Mouse (Mus musculus): ENCODE measurements around the gene Daam1. TPM values are rescaled to one million over a fixed set of nuclear protein-coding genes. Genes with fewer than 3 reads are reported as not detected.
A peak's percentile ranks its signal among the peaks of the same experiment; 100 is the strongest.

The Daam1 gene
- 11.0 and 12.1 TPM in 2 replicates for polyA plus RNA-seq (2015; fragmentation: Nextera tagmentation; extraction: Ambion mirVana)

DNA sequence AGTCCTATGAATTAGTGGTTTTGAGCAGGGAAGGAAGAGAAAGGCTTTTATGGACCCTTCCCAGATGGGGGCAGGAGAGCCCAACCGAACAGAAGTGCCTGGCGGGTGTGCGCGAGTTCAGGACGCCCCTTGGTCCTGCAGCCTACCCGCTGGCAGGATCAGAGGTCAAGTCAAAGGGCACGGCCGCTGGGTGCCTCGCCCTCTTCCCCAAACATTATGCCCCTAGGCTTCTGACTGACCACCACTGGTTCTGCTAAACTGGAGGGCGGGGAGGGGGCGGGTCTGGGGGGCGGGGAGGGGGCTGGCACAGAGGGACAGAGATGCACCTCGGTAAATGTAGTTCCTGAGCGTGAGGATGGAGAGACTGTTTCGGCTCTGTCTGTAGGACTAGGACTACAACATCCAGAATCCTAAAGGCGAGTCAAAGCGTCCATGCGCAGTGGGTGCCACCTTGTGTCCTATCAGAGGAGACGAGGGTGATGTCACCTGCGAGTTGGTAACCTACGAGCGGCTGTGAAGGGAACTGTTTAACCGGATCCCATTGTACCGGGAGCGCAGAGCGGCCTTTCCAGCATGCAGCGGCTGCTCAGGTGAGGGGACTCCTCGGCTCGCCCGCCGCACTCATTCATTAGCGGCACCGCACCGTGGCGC lies at the start of gene Daam1:
Gene Daam1, plus strand, starts transcription at position 472 of the 651 bp plus-strand sequence.
- Histone ChIP-seq H3K9ac (replicated peaks; ENCODE audit: low read depth) (peak within 1 kb of the TSS; percentile 87), H3K27me3 (replicated peaks; ENCODE audit: insufficient read depth, low read length) (no peaks in the 10 kb centered on the region), H3K9me3 (ENCODE audit: low read length) (no peaks in the 10 kb centered on the region), H3K4me1 (ENCODE audit: insufficient read depth, low read depth, low read length) (peaks cover 21% of the 10 kb centered on the region), H3K36me3 (ENCODE audit: insufficient read depth, low read length) (no peaks in the 10 kb centered on the region), H3K4me3 (ENCODE audit: low read depth, low read length) (peak within 1 kb of the TSS; percentile 73), H3K4me2 (replicated peaks; ENCODE audit: low read depth, low read length) (peak within 1 kb of the TSS; percentile 91), H3K27ac (ENCODE audit: low read length) (peak within 1 kb of the TSS; percentile 89)
- DNase-seq (ENCODE audit: low spot score) (peak; percentile 100), ATAC-seq (peak; percentile 99)
- WGBS, result under 1% methylated on average over 33 of the region's 35 CpGs
- peak; percentile 59 for TF ChIP-seq CTCF (IDR thresholded peaks at IDR 0.05)
- no peak for TF ChIP-seq EP300 (IDR thresholded peaks at IDR 0.05)

DNA sequence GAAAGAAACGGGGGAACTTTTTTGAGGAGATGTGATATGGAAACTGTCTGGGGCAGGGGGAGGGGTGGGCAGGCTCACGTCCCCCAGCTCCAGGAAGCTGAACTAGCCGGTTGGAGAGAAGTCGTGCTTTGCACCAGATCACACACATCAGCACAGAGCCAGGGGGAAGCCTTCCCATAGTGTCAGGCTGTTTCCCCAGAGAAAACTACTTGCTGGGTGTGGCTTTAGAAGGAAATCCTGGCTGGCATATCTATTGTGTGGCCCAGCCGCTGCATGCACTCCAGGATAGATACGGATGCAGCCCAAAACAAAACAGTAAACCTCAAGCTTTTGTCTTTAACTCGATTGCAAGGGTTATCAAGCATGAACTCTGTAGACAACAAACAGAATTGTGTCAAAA lies 49.7 kb upstream of the Daam1 start:
- no peaks in the 10 kb centered on the region for H3K27me3 ChIP-seq (replicated peaks; ENCODE audit: insufficient read depth, low read length)
- 0 out of 2 replicates have a peak, but pooled peaks cover 5% of the 10 kb centered on the region for H3K4me1 ChIP-seq (ENCODE audit: insufficient read depth, low read depth, low read length)
- peak; percentile 61 for DNase-seq (ENCODE audit: low spot score)
- no peak for TF ChIP-seq CTCF (IDR thresholded peaks at IDR 0.05)
- peak; percentile 74 for TF ChIP-seq EP300 (IDR thresholded peaks at IDR 0.05)
- no peak overlapping the region for H3K4me3 ChIP-seq (ENCODE audit: low read depth, low read length)
- peak; percentile 79 for ATAC-seq
- H3K27ac ChIP-seq (ENCODE audit: low read length), result no peak overlapping the region
- 42% methylated on average over 7 of the region's 7 CpGs for WGBS
- no peaks in the 10 kb centered on the region for H3K9me3 ChIP-seq (ENCODE audit: low read length)
- H3K36me3 ChIP-seq (ENCODE audit: insufficient read depth, low read length), result no peaks in the 10 kb centered on the region
- H3K9ac ChIP-seq (replicated peaks; ENCODE audit: low read depth), result no peak overlapping the region
- no peak overlapping the region for H3K4me2 ChIP-seq (replicated peaks; ENCODE audit: low read depth, low read length)

DNA sequence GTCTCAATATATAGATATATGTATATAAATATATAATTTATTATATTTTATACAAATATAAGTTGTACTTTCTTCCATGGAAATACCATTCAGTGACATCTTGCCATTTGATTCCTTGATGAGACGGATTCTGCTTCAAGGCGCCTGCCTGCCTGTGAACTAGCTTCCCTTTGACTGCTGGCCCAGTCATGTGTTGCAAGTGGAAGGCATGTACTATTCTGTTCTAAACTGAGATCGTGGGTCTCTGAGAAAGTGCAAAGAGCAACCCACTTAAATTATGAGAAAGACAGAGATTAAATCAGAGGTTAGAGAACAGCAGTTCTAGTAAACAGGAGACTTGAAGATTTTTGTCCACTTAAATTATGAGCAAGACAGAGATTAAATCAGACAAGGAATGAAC lies 46.9 kb upstream of the Daam1 start:
- Histone ChIP-seq H3K27me3 (replicated peaks; ENCODE audit: insufficient read depth, low read length) (no peaks in the 10 kb centered on the region), H3K36me3 (ENCODE audit: insufficient read depth, low read length) (no peaks in the 10 kb centered on the region), H3K9me3 (ENCODE audit: low read length) (no peaks in the 10 kb centered on the region), H3K4me2 (replicated peaks; ENCODE audit: low read depth, low read length) (no peak overlapping the region), H3K9ac (replicated peaks; ENCODE audit: low read depth) (no peak overlapping the region), H3K4me3 (ENCODE audit: low read depth, low read length) (no peak overlapping the region), H3K27ac (ENCODE audit: low read length) (no peak overlapping the region), H3K4me1 (ENCODE audit: insufficient read depth, low read depth, low read length) (no peaks in the 10 kb centered on the region)
- no peak for DNase-seq (ENCODE audit: low spot score)
- no peak for ATAC-seq
- WGBS, result 82% methylated on average over 3 of the region's 3 CpGs
- TF ChIP-seq CTCF (IDR thresholded peaks at IDR 0.05) (no peak), EP300 (IDR thresholded peaks at IDR 0.05) (no peak)

DNA sequence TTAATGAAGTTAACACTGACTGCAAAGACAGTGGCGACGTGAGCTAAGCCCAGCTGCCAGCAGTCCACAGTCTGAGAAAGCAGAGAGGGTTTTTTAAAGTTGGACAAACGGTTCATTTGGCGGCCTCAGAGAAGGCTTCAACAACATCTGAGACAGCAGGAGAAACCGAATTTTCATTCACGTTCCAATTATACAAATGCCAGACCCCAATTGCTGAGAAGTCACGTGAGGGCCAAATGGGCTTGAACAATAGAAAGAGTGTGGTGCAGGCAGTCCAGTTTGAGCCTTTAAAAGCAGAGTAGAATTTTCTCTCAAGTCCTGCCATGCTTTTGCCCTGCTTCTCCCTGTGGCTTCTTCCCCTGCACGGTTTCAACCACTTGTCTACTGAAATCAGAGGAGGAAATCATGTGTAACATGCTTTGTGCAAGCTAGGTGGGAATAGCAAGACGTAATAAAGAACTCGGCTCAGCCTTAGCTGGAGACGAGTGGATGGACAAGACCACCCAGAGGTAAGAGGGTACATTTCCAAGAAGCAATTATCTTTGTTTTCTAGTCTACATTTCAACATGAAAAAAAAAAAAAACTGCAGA lies 46.1 kb upstream of the Daam1 start:
- Histone ChIP-seq H3K9ac (replicated peaks; ENCODE audit: low read depth) (no peak overlapping the region), H3K4me2 (replicated peaks; ENCODE audit: low read depth, low read length) (no peak overlapping the region), H3K27me3 (replicated peaks; ENCODE audit: insufficient read depth, low read length) (no peaks in the 10 kb centered on the region), H3K36me3 (ENCODE audit: insufficient read depth, low read length) (no peaks in the 10 kb centered on the region), H3K4me3 (ENCODE audit: low read depth, low read length) (no peak overlapping the region), H3K9me3 (ENCODE audit: low read length) (no peaks in the 10 kb centered on the region), H3K27ac (ENCODE audit: low read length) (no peak overlapping the region), H3K4me1 (ENCODE audit: insufficient read depth, low read depth, low read length) (no peaks in the 10 kb centered on the region)
- DNase-seq (ENCODE audit: low spot score), result no peak
- TF ChIP-seq CTCF (IDR thresholded peaks at IDR 0.05), result no peak
- TF ChIP-seq EP300 (IDR thresholded peaks at IDR 0.05), result no peak
- ATAC-seq, result no peak
- WGBS, result 63% methylated on average over 11 of the region's 11 CpGs

DNA sequence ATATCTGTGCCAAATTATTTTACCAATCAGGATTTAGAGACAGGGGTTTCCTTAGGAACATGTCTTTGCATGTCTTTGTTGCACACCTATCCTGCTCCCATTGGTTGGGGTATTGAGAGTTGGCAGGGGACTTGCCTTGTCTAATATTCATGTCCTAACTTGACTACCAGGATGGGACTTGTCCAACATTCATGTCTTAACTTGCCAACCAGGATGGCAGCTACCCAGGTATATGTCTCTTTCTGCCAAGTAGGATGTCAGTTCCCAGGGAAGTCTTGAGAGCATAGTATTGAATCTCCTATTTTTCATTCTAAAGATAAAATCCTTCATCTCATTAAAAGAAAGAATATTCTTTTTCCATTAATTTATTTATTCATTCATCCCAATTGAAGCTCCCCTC lies 44.4 kb upstream of the Daam1 start:
- no peaks in the 10 kb centered on the region for H3K27me3 ChIP-seq (replicated peaks; ENCODE audit: insufficient read depth, low read length)
- DNase-seq (ENCODE audit: low spot score) (no peak), ATAC-seq (no peak)
- TF ChIP-seq EP300 (IDR thresholded peaks at IDR 0.05) (no peak), CTCF (IDR thresholded peaks at IDR 0.05) (no peak)
- H3K9me3 ChIP-seq (ENCODE audit: low read length), result no peaks in the 10 kb centered on the region
- H3K4me3 ChIP-seq (ENCODE audit: low read depth, low read length), result no peak overlapping the region
- H3K36me3 ChIP-seq (ENCODE audit: insufficient read depth, low read length), result no peaks in the 10 kb centered on the region
- no peak overlapping the region for H3K4me2 ChIP-seq (replicated peaks; ENCODE audit: low read depth, low read length)
- no peaks in the 10 kb centered on the region for H3K4me1 ChIP-seq (ENCODE audit: insufficient read depth, low read depth, low read length)
- no peak overlapping the region for H3K9ac ChIP-seq (replicated peaks; ENCODE audit: low read depth)
- H3K27ac ChIP-seq (ENCODE audit: low read length), result no peak overlapping the region

DNA sequence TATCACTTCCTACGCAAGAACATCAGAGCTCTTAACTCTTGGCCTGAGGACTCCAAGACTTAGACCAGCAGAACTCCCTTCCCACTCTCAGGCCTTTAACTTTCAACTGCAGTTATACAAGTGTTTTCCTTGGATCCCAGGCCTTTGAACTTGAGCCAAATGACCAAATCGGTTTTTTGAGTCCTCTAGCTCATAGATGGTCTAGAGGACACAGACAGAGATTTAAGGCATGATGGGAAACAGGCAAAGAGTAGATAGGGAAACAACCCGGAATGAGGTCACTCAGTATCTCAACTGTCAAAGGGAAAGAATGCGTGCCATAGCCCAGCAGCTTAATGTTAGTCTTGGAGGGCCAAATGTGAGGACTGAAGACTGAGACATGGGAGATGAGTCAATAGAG lies 42.1 kb upstream of the Daam1 start:
- TF ChIP-seq EP300 (IDR thresholded peaks at IDR 0.05) (no peak), CTCF (IDR thresholded peaks at IDR 0.05) (no peak)
- Histone ChIP-seq H3K9ac (replicated peaks; ENCODE audit: low read depth) (no peak overlapping the region), H3K27me3 (replicated peaks; ENCODE audit: insufficient read depth, low read length) (no peaks in the 10 kb centered on the region), H3K4me1 (ENCODE audit: insufficient read depth, low read depth, low read length) (no peaks in the 10 kb centered on the region), H3K27ac (ENCODE audit: low read length) (no peak overlapping the region), H3K36me3 (ENCODE audit: insufficient read depth, low read length) (no peaks in the 10 kb centered on the region), H3K4me3 (ENCODE audit: low read depth, low read length) (no peak overlapping the region), H3K9me3 (ENCODE audit: low read length) (no peaks in the 10 kb centered on the region), H3K4me2 (replicated peaks; ENCODE audit: low read depth, low read length) (no peak overlapping the region)
- WGBS, result 74% methylated on average over 4 of the region's 4 CpGs
- ATAC-seq (no peak), DNase-seq (ENCODE audit: low spot score) (no peak)

Measured in lung, postnatal 0 days (tissue).